Mouse (Mus musculus) kidney, adult 8-10 months (tissue): ENCODE measurements at regions not wholly inside any gene's neighbourhood (a gene's known extent, or its start where the extent isn't known, plus 50 kb on each side); places are given as distances from the start of the nearest gene placed in this dataset.
A peak's percentile ranks its signal among the peaks of the same experiment; 100 is the strongest.

Experiments
- DNase-seq, 2 experiments: peaks; one replicate each; pipeline ENCODE4 v3.0.0; 2022

GRCm38 (mm10) chr5:50937570-50937969, 630.0 kb downstream of the Ppargc1a start:
- DNase-seq = no peak

GRCm38 (mm10) chr5:50921599-50921998, 645.9 kb downstream of the Ppargc1a start:
- no peak for DNase-seq

- DNase-seq = no peak
These were observed 651.2 kb downstream of the Ppargc1a start for GRCm38 (mm10) chr5:50916341-50916740.

GRCm38 (mm10) chr5:50915176-50915792, 652.2 kb downstream of the Ppargc1a start:
- no peak for DNase-seq

- peak in 1 of 2 experiments; percentile 3 for DNase-seq
These were observed 662.7 kb downstream of the Ppargc1a start for GRCm38 (mm10) chr5:50904779-50905178.
